Mouse (Mus musculus) cerebellum, adult 2 months (tissue): ENCODE data around the gene Slc35e4. TPM values are rescaled to one million over a fixed set of nuclear protein-coding genes. Genes with fewer than 3 reads are reported as not detected.
A peak's percentile ranks its signal among the peaks of the same experiment; 100 is the strongest.
"Not testable (repeated sequence)": the region's sequence is repeated elsewhere in the genome, so short reads cannot be mapped to it uniquely, and the experiment has no call there.

Experiments used
- DNase-seq, 2 experiments: peaks; one replicate each; pipeline ENCODE4 v3.0.0; 2021
- H3K27ac ChIP-seq: fragments of 200-500 bp; 2 replicates; pipeline ENCODE4 v1.5.1; 2012; ENCODE audit warnings: low read length, control low read depth, inconsistent platforms; ENCODE audit not compliant: insufficient read depth
- H3K27me3 ChIP-seq: fragments of 200-500 bp; 2 replicates; pipeline ENCODE4 v1.6.1; 2012; ENCODE audit warnings: inconsistent platforms, mild to moderate bottlenecking, low read length, moderate library complexity; ENCODE audit not compliant: control insufficient read depth, insufficient read depth
- H3K4me1 ChIP-seq: fragments of 200-500 bp; 2 replicates; pipeline ENCODE4 v1.6.1; 2011; ENCODE audit warnings: low read length; ENCODE audit not compliant: control insufficient read depth, insufficient read depth
- H3K4me3 ChIP-seq: fragments of 200-500 bp; replicated peaks from 2 replicates; pipeline ENCODE3; 2011; ENCODE audit warnings: mild to moderate bottlenecking, low read depth, low read length, control low read depth; ENCODE audit not compliant: insufficient read depth
- CTCF ChIP-seq: fragments of 200-500 bp; IDR thresholded peaks from 2 replicates; pipeline ENCODE4 v1.5.1; 2011; ENCODE audit warnings: low read depth, mild to moderate bottlenecking, control low read depth, low read length, moderate library complexity, borderline replicate concordance; ENCODE audit not compliant: insufficient read depth
- POLR2A ChIP-seq: fragments of 200-500 bp; IDR thresholded peaks from 2 replicates; pipeline ENCODE4 v1.6.1; 2011; ENCODE audit warnings: low read length, control low read depth, borderline replicate concordance; ENCODE audit not compliant: insufficient read depth
- WGBS: fragments of 180-500 bp; shearing (Covaris S2); methylation state at CpG from one replicate; pipeline ENCODE4 v1.1.7; 2018; 5-methylcytosine and 5-hydroxymethylcytosine counted together
- polyA plus RNA-seq: library from polyadenylated mRNA; depleted of rRNA; stranded (reverse); fragments of >200 nt; gene quantifications from 2 replicates; pipeline ENCODE4 v1.2.3, GENCODE M21; 2012

Gene Slc35e4
- polyA plus RNA-seq, 1 experiment: 27.3 TPM

DNA sequence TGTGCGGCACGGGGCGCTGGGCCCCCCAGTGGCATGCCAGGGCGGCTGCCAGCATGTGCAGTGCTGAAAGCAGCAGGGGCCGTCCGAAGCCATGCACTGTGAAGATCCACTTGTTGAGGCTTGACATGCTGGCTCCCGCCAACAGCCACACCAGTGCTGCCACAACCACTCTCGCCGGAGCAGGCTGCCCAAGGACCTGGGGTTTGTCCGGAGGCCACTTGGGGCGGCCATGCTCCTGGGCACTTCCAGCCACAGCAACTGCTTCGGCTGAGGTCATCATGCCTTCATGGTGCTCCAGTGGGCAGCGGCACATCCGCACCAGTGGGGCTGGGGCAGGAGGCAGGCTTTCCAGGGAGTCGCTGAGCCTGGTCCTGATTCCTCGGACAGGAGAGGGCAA is 1.6 kb downstream of the Slc35e4 start:
- under 1% methylated on average over 16 of the region's 16 CpGs for WGBS
- Histone ChIP-seq H3K27ac (peak overlapping the region; percentile 60), H3K4me1 (peaks cover 25% of the 10 kb centered on the region), H3K27me3 (no peaks in the 10 kb centered on the region), H3K4me3 (peak overlapping the region; percentile 78)
- peak; percentile 59 to 66 for DNase-seq
- 0 out of 2 replicates have a peak, but pooled peaks have one; percentile 11 for TF ChIP-seq POLR2A
- TF ChIP-seq CTCF: no peak

DNA sequence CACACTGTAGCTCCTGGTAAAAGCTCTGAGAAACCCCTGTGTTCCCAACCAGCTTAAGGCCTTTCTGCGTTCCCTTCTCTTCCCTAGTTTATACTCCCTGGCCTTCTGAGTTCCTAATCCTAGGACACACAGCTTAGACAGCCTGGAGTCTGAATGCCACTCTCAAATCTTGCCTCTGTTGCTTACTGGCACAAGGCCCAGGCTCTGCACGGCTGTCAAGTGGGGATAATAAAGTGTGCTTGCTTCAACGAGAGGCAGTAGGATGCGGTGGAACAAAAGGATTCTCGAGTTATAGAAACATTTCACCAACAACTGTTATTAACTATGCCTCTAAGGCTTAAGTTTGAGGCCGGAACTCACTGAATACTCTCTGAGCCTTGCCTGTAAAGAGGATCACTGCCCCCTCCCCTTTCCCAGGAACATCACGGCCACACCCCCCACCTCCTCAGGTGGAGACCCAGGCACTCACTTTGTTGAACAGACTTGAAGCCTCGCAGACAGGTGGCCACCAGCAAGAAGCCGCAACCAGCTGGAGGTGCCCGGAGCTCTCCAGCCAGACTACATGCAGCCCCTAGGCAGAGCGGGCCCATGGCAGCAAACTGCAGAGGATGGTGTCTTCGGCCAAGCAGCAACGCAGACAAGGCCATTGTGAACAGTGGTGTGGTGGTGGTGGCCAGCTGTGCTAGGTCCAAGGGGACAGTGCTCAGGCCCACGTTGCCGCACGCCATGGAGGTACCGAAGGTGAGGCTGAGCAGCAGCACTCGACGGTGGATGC is 2.2 kb downstream of the Slc35e4 start:
- H3K4me3 ChIP-seq: peak overlapping the region; percentile 78
- peak overlapping the region; percentile 60 for H3K27ac ChIP-seq
- H3K27me3 ChIP-seq: no peaks in the 10 kb centered on the region
- TF ChIP-seq POLR2A (no peak), CTCF (no peak)
- peak; percentile 60 for DNase-seq
- H3K4me1 ChIP-seq: peaks cover 31% of the 10 kb centered on the region
- WGBS: 6% methylated on average over 19 of the region's 19 CpGs

DNA sequence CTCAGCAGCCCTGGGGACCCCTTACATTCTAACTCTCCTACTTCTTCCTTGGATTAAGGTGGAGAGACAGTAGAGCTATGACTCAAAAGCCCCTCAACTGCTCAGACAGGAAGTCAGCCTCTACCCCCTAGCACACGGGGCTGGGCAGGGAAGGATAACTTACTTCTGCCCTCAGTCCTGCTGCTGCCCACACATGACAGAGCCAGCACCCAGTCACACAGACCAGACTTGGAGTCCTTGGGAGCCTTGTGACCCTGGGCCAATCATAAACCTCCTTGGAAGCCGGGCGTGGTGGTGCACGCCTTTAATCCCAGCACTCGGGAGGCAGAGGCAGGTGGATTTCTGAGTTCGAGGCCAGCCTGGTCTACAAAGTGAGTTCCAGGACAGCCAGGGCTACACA is 3.0 kb downstream of the Slc35e4 start:
- H3K4me1 ChIP-seq: peaks cover 32% of the 10 kb centered on the region
- H3K27ac ChIP-seq, DNase-seq, H3K27me3 ChIP-seq: not testable (repeated sequence)
- peak overlapping the region; percentile 28 for H3K4me3 ChIP-seq
- 56% methylated on average over 6 of the region's 6 CpGs for WGBS

DNA sequence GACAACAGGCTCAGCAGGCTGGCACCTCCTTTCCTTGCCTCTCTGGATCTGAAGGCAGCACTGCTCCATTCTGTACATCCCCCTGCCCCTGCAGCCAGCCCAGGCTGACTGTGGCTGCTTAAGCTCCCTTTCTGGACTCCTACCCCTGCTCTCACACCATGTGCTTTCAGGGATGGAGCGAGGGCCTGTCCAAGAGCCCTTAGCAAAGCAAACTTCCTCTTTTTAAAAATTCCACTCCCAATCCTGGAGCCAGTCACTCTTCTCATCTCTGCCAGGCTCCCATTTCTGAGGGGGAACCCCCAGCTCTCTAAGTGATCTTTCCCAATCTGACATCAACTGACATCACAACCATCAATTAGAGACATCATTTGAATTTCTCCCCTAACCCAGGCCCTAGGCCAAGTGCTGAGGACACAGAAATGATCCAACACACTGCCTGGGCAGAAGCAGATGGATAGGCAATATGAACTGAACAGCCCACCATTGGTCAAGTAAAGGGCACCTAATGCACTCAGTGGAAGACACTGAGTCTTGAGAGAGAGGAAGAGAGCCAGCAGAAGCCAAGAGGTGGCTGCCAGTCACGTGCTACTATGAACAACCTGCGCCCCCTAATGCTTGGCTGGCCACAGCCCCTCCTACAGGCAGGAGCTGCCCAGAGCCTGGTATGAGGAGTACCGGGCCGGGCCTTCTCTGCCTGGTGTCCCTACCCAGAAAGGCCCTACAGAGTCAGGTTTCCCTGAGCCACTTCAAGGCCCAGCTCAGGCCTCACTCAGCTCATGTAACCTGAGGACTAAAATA is 3.8 kb downstream of the Slc35e4 start:
- H3K4me1 ChIP-seq: peaks cover 32% of the 10 kb centered on the region
- peak; percentile 48 to 57 for DNase-seq
- peak overlapping the region; percentile 28 for H3K4me3 ChIP-seq
- TF ChIP-seq POLR2A (no peak), CTCF (no peak)
- WGBS: 3% methylated on average over 5 of the region's 5 CpGs
- 0 out of 2 replicates have a peak overlapping the region, but pooled peaks have one; percentile 8 for H3K27ac ChIP-seq
- no peaks in the 10 kb centered on the region for H3K27me3 ChIP-seq

- Histone ChIP-seq H3K4me1 (peaks cover 32% of the 10 kb centered on the region), H3K4me3 (no peak overlapping the region), H3K27me3 (no peaks in the 10 kb centered on the region), H3K27ac (no peak overlapping the region)
- DNase-seq: no peak
- 80% methylated on average over 4 of the region's 4 CpGs for WGBS
- TF ChIP-seq CTCF (no peak), POLR2A (no peak)
Measured at GRCm38 (mm10) chr11:3909236-3909635, 5.2 kb downstream of the Slc35e4 start.

DNA sequence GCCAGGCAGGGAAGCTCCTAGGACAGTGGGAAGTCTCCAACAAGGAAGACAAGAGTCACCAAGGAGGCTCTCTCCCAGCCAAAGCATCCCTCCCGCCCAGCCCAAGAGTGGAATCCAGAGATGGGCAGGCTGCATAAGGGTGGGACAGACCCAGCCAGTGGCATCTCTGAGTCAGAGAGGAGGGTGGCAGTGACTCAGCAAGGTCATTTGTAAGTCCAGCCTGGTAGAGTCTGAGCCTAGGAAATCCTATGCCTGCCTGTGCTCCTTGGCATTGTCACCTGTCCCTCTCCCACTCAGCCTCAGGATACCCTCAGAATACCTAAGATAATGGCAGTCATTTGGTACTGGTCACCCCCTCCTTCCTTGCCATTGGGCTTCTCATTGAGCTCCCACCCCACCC is 9.0 kb downstream of the Slc35e4 start:
- no peak for DNase-seq
- 89% methylated on average over 1 of the region's 1 CpGs for WGBS
- no peak for TF ChIP-seq POLR2A
- no peak for TF ChIP-seq CTCF

DNA sequence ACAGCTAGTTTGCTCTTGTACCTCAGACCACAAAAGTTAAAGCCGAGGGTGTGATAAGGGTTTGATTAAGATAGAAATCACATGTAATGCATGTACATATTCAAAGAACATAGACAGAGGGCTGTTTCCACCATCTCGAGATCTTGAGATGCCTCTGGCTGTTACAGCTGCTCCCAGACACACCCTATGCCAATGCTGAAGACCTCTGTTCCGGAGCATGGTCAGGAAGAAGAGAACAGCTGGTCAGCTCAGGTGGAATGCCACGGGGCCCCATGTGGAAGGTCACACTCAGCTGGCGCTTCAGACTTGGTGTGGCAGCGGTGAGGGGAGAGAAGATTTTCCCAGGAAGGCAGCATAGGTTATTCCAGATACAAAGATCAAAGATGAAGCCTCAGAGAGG is 9.8 kb downstream of the Slc35e4 start:
- H3K27me3 ChIP-seq: no peaks in the 10 kb centered on the region
- no peak overlapping the region for H3K27ac ChIP-seq
- no peak for DNase-seq
- 72% methylated on average over 6 of the region's 6 CpGs for WGBS
- no peak overlapping the region for H3K4me3 ChIP-seq
- TF ChIP-seq POLR2A (no peak), CTCF (no peak)
- peaks cover 22% of the 10 kb centered on the region for H3K4me1 ChIP-seq

More for the DNA sequence above, 9.0 kb downstream of the Slc35e4 start:
- no peak overlapping the region for H3K27ac ChIP-seq
- no peaks in the 10 kb centered on the region for H3K27me3 ChIP-seq
- H3K4me1 ChIP-seq: peaks cover 29% of the 10 kb centered on the region
- H3K4me3 ChIP-seq: no peak overlapping the region

DNA sequence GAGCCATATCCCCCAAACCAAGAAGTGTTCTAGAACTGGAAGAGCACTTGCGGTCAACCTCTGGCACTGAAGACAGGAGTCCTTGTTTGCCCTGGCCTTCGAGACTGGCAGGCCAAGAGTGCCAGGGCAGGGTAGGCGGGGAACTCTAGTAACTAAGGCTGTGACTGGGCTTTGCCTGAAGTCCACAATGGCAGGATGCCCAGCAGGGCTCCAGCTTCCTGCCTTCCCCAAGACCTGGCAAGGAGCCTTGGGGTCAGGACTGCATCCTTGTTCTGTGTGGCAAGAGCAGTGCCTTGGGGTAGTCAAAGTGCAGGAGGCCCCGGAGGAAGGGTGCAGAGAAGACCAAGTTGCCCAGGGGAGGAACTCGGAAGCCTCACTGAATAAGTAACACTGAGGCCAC is 11.4 kb downstream of the Slc35e4 start:
- TF ChIP-seq CTCF (no peak), POLR2A (no peak)
- Histone ChIP-seq H3K27me3 (no peaks in the 10 kb centered on the region), H3K4me3 (no peak overlapping the region), H3K4me1 (peaks cover 13% of the 10 kb centered on the region), H3K27ac (no peak overlapping the region)
- peak; percentile 48 to 61 for DNase-seq
- WGBS: 32% methylated on average over 5 of the region's 5 CpGs
